Mouse (Mus musculus): ENCODE measurements around the gene Llph.

DNA sequence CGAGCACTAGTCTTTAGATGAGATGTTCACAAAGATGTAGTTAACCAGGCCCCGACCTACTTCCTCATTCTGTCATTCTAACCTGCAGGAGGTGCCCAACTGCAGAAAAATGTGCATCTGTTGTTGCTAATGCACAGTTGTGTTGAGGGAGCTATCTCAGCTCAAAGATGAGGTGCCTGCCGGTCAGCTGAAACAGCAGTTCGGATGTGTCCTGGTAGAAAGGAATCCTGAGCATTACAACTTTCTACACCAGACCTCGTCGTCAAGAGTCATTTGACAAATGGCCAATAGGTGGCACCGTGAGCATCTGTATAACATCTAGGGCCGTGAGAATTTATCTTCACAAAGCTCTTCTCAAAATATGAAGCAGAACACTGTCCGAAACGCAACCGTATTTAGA is 30.4 kb downstream of the Llph start:
- TF ChIP-seq POLR2A (IDR thresholded peaks at IDR 0.05; ENCODE audit: insufficient read length, low read depth): no peak
- no peak for TF ChIP-seq MYOG (IDR thresholded peaks at IDR 0.05; ENCODE audit: control insufficient read depth in 1 of 3, insufficient read depth in 1 of 3, insufficient read length in 2 of 3, low read depth in 2 of 3)
- TF ChIP-seq POLR2AphosphoS2 (IDR thresholded peaks at IDR 0.05; ENCODE audit: insufficient read length, low read depth): no peak
- no peak for TF ChIP-seq MAX (IDR thresholded peaks at IDR 0.05; ENCODE audit: low read depth)
- no peak for TF ChIP-seq TCF12 (IDR thresholded peaks at IDR 0.05; ENCODE audit: insufficient read depth, poor library complexity, severe bottlenecking)
- no peak for TF ChIP-seq MYOD1 (IDR thresholded peaks at IDR 0.05; ENCODE audit: control insufficient read depth in 1 of 3, insufficient read length in 2 of 3, low read depth in 2 of 3)
- TF ChIP-seq E2F4 (IDR thresholded peaks at IDR 0.05; ENCODE audit: insufficient read depth): no peak
- TF ChIP-seq USF1 (IDR thresholded peaks at IDR 0.05; ENCODE audit: low read depth): no peak
- no peak for TF ChIP-seq CEBPB (IDR thresholded peaks at IDR 0.05; ENCODE audit: insufficient read depth, poor library complexity, severe bottlenecking)
- no peak for TF ChIP-seq SRF (IDR thresholded peaks at IDR 0.05; ENCODE audit: control insufficient read depth, insufficient read length, low read depth)
- no peak for TF ChIP-seq REST (IDR thresholded peaks at IDR 0.05; ENCODE audit: insufficient read depth, insufficient read length)
